Mouse (Mus musculus): ENCODE data around the gene Exoc3l2. TPM values are rescaled to one million over a fixed set of nuclear protein-coding genes. Genes with fewer than 3 reads are reported as not detected.

The Exoc3l2 gene
- polyA plus RNA-seq, 1 experiment from 2014 or later, result 0.97 TPM

DNA sequence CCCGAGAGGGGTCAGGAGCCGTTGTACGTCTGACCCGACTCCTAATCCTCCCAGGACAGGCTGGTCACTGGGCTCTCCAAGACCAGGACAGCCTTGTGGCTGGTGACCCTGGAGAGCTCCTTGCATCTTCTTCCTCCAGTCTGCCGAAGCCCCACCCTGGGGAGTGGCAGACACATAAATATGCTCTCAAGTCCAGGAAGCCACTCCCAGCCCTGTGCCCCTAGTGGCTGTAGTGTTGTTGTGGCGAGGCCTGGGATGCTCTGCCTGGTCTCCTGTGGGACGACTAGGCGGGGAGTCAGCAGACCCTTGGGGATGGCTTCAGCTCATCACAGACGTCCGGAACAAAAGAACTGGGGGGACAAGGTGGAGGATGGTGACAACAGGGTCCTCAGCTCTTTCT lies 67.9 kb downstream of the Exoc3l2 start:
- no peaks in the 10 kb centered on the region for H3K27me3 ChIP-seq (ENCODE audit: control insufficient read depth, insufficient read depth, low read length)
- no peak overlapping the region for H3K4me2 ChIP-seq (replicated peaks; ENCODE audit: low read depth)
- no peak overlapping the region for H3K27ac ChIP-seq (replicated peaks)
- 67% methylated on average over 10 of the region's 10 CpGs for WGBS
- DNase-seq (ENCODE audit: low spot score) (peak; percentile 50), ATAC-seq (ENCODE audit: low FRiP score, low TSS enrichment) (peak; percentile 31; the same call in 1 of the 2 replicates)
- TF ChIP-seq EP300 (optimal IDR thresholded peaks at IDR 0.05), result no peak
- TF ChIP-seq CTCF (IDR thresholded peaks at IDR 0.05; ENCODE audit: low read depth), result peak; percentile 52
- no peak overlapping the region for H3K4me3 ChIP-seq (ENCODE audit: low read depth, low read length)
- H3K9me3 ChIP-seq (ENCODE audit: control insufficient read depth, low read length), result no peaks in the 10 kb centered on the region
- no peaks in the 10 kb centered on the region for H3K4me1 ChIP-seq (replicated peaks; ENCODE audit: control insufficient read depth, insufficient read depth)
- peaks cover 33% of the 10 kb centered on the region for H3K36me3 ChIP-seq (ENCODE audit: control insufficient read depth, insufficient read depth, low read length)
- no peak overlapping the region for H3K9ac ChIP-seq (ENCODE audit: low read length)

GRCm38 (mm10) chr7:19532240-19532639 lies 69.1 kb downstream of the Exoc3l2 start:
- Histone ChIP-seq H3K4me3 (ENCODE audit: low read depth, low read length) (no peak overlapping the region), H3K9ac (ENCODE audit: low read length) (no peak overlapping the region), H3K4me1 (replicated peaks; ENCODE audit: control insufficient read depth, insufficient read depth) (no peaks in the 10 kb centered on the region), H3K27ac (replicated peaks) (no peak overlapping the region), H3K36me3 (ENCODE audit: control insufficient read depth, insufficient read depth, low read length) (peaks cover 33% of the 10 kb centered on the region), H3K9me3 (ENCODE audit: control insufficient read depth, low read length) (no peaks in the 10 kb centered on the region), H3K4me2 (replicated peaks; ENCODE audit: low read depth) (no peak overlapping the region), H3K27me3 (ENCODE audit: control insufficient read depth, insufficient read depth, low read length) (no peaks in the 10 kb centered on the region)
- no peak for DNase-seq (ENCODE audit: low spot score)
- WGBS, result 82% methylated on average over 14 of the region's 14 CpGs
- ATAC-seq (ENCODE audit: low FRiP score, low TSS enrichment), result no peak
- TF ChIP-seq EP300 (optimal IDR thresholded peaks at IDR 0.05) (no peak), CTCF (IDR thresholded peaks at IDR 0.05; ENCODE audit: low read depth) (no peak)

DNA sequence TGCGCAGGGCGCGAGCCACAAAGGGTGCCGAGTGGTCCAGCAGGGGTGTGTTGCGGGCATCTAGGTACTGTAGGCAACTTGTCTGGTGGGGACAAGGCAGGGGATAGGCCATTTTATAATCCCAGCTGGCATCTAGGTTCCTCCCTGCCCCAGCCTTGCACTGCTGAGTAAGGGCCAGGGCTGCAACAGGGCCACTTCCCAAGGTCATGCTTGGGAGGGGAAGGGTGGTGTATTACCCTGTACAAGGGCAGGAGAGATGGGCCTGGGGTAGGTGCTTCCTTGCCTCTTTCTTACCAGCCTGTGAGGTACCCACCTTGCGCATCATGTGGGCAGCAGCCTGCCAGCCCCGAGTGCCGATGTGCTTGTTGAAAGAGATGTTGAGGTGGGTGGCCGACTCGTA lies 71.5 kb downstream of the Exoc3l2 start:
- Histone ChIP-seq H3K4me3 (ENCODE audit: low read depth, low read length) (no peak overlapping the region), H3K27ac (replicated peaks) (no peak overlapping the region), H3K27me3 (ENCODE audit: control insufficient read depth, insufficient read depth, low read length) (no peaks in the 10 kb centered on the region), H3K4me2 (replicated peaks; ENCODE audit: low read depth) (no peak overlapping the region), H3K9me3 (ENCODE audit: control insufficient read depth, low read length) (no peaks in the 10 kb centered on the region), H3K36me3 (ENCODE audit: control insufficient read depth, insufficient read depth, low read length) (peaks cover 33% of the 10 kb centered on the region), H3K9ac (ENCODE audit: low read length) (no peak overlapping the region), H3K4me1 (replicated peaks; ENCODE audit: control insufficient read depth, insufficient read depth) (no peaks in the 10 kb centered on the region)
- WGBS, result 89% methylated on average over 10 of the region's 10 CpGs
- no peak for ATAC-seq (ENCODE audit: low FRiP score, low TSS enrichment)
- no peak for DNase-seq (ENCODE audit: low spot score)
- TF ChIP-seq EP300 (optimal IDR thresholded peaks at IDR 0.05) (no peak), CTCF (IDR thresholded peaks at IDR 0.05; ENCODE audit: low read depth) (no peak)

GRCm38 (mm10) chr7:19540771-19541566 lies 77.8 kb downstream of the Exoc3l2 start:
- 59% methylated on average over 2 of the region's 2 CpGs for WGBS

GRCm38 (mm10) chr7:19541681-19542154 lies 78.6 kb downstream of the Exoc3l2 start:
- Histone ChIP-seq H3K27me3 (ENCODE audit: control insufficient read depth, insufficient read depth, low read length) (no peaks in the 10 kb centered on the region), H3K4me3 (ENCODE audit: low read depth, low read length) (no peak overlapping the region), H3K4me2 (replicated peaks; ENCODE audit: low read depth) (no peak overlapping the region), H3K9me3 (ENCODE audit: control insufficient read depth, low read length) (no peaks in the 10 kb centered on the region), H3K27ac (replicated peaks) (0 out of 2 replicates have a peak overlapping the region, but pooled peaks have one; percentile 8), H3K36me3 (ENCODE audit: control insufficient read depth, insufficient read depth, low read length) (no peaks in the 10 kb centered on the region), H3K9ac (ENCODE audit: low read length) (no peak overlapping the region), H3K4me1 (replicated peaks; ENCODE audit: control insufficient read depth, insufficient read depth) (peaks cover 6% of the 10 kb centered on the region; the same call in 1 of the 2 replicates)
- TF ChIP-seq EP300 (optimal IDR thresholded peaks at IDR 0.05) (no peak), CTCF (IDR thresholded peaks at IDR 0.05; ENCODE audit: low read depth) (no peak)
- ATAC-seq (ENCODE audit: low FRiP score, low TSS enrichment), result no peak
- DNase-seq (ENCODE audit: low spot score), result no peak
- WGBS, result 62% methylated on average over 7 of the region's 7 CpGs

More at GRCm38 (mm10) chr7:19540771-19541566, 77.8 kb downstream of the Exoc3l2 start:
- H3K4me2 ChIP-seq (replicated peaks; ENCODE audit: low read depth), result no peak overlapping the region
- no peak for TF ChIP-seq EP300 (optimal IDR thresholded peaks at IDR 0.05)
- no peak for TF ChIP-seq CTCF (IDR thresholded peaks at IDR 0.05; ENCODE audit: low read depth)
- no peak overlapping the region for H3K27ac ChIP-seq (replicated peaks)
- no peaks in the 10 kb centered on the region for H3K27me3 ChIP-seq (ENCODE audit: control insufficient read depth, insufficient read depth, low read length)
- DNase-seq (ENCODE audit: low spot score), result no peak
- no peak overlapping the region for H3K4me3 ChIP-seq (ENCODE audit: low read depth, low read length)
- H3K9me3 ChIP-seq (ENCODE audit: control insufficient read depth, low read length), result no peaks in the 10 kb centered on the region
- H3K4me1 ChIP-seq (replicated peaks; ENCODE audit: control insufficient read depth, insufficient read depth), result peaks cover 6% of the 10 kb centered on the region; the same call in 1 of the 2 replicates
- no peak overlapping the region for H3K9ac ChIP-seq (ENCODE audit: low read length)
- ATAC-seq (ENCODE audit: low FRiP score, low TSS enrichment), result no peak
- H3K36me3 ChIP-seq (ENCODE audit: control insufficient read depth, insufficient read depth, low read length), result no peaks in the 10 kb centered on the region

DNA sequence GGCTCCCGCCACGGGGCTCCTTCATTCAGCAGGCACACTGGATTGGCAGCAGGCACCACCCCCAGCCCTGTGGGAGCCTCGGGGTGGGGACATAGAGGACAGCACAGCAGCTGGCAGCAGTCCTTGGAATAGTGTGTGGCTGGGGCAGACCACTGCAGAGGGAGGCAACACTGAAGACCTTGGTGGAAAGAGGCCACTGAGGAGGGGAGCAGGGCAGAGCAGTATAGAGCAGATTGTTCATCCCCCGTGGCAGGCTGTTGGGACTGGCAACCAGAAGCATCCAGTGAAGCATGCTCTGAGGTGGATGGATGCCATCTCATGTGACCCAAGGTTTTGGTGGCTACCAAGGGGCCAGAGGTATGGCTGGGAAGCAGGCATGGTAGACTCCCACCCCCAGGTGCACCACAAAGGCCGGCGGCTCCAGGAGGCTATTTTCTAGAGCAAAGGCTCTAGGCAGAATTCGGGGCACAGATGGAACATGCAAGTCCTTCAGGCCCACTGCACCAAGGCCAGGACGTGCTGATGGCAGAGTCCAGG lies 79.1 kb downstream of the Exoc3l2 start:
- TF ChIP-seq EP300 (optimal IDR thresholded peaks at IDR 0.05) (no peak), CTCF (IDR thresholded peaks at IDR 0.05; ENCODE audit: low read depth) (no peak)
- H3K9ac ChIP-seq (ENCODE audit: low read length), result no peak overlapping the region
- no peaks in the 10 kb centered on the region for H3K9me3 ChIP-seq (ENCODE audit: control insufficient read depth, low read length)
- 0 out of 2 replicates have a peak overlapping the region, but pooled peaks have one; percentile 8 for H3K27ac ChIP-seq (replicated peaks)
- peaks cover 6% of the 10 kb centered on the region; the same call in 1 of the 2 replicates for H3K4me1 ChIP-seq (replicated peaks; ENCODE audit: control insufficient read depth, insufficient read depth)
- no peaks in the 10 kb centered on the region for H3K27me3 ChIP-seq (ENCODE audit: control insufficient read depth, insufficient read depth, low read length)
- no peak; the same call in 1 of the 2 replicates for ATAC-seq (ENCODE audit: low FRiP score, low TSS enrichment)
- DNase-seq (ENCODE audit: low spot score), result peak; percentile 60
- WGBS, result 62% methylated on average over 8 of the region's 8 CpGs
- no peaks in the 10 kb centered on the region for H3K36me3 ChIP-seq (ENCODE audit: control insufficient read depth, insufficient read depth, low read length)
- no peak overlapping the region for H3K4me2 ChIP-seq (replicated peaks; ENCODE audit: low read depth)
- H3K4me3 ChIP-seq (ENCODE audit: low read depth, low read length), result no peak overlapping the region
